Mouse (Mus musculus) gastrocnemius, adult 8-10 months (tissue): Measurements from ENCODE around the gene Mvd. TPM values are rescaled to one million over a fixed set of nuclear protein-coding genes. Genes with fewer than 3 reads are reported as not detected.

Source experiments
- DNase-seq, 2 experiments: peaks; one replicate each; pipeline ENCODE4 v3.0.0; 2022; ENCODE audit warnings: low spot score in 2 of 2
- total RNA-seq, 4 experiments: library from RNA; stranded (reverse); gene quantifications; 2 replicates each; pipeline ENCODE4 v1.2.4; 2022

Mvd gene
- total RNA-seq, 4 experiments from 2014 or later, result 3.4 to 5.5 (median 4.8) TPM

DNA sequence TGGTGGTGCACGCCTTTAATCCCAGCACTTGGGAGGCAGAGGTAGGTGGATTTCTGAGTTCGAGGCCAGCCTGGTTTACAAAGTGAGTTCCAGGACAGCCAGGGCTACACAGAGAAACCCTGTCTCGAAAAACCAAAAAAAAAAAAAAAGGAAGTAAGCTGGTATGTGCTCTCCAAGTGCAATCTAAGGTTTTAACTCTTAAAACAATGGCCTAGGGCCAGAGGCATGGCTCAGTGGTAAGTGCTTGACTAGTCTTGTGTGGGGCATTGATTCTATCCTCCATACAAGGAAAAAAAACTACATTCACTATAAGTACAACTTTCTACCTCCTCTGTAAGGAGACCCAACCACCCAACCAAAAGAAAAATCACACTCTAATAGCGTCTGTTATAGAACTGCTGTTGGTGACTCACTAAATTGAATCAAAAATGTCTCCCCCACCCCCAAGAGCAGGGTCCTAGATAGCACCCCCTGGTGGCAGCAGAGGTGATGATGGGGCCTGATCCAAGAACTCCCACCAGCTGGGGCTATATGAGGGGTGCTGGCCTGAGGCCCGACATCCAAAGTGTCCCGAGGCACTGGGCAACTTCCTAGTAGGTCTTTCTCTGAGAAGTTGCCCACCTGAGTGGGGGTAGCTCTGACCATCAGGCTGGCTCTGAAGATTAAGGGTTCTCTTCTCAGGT is 16.1 kb upstream of the Mvd start:
- no peak for DNase-seq

DNA sequence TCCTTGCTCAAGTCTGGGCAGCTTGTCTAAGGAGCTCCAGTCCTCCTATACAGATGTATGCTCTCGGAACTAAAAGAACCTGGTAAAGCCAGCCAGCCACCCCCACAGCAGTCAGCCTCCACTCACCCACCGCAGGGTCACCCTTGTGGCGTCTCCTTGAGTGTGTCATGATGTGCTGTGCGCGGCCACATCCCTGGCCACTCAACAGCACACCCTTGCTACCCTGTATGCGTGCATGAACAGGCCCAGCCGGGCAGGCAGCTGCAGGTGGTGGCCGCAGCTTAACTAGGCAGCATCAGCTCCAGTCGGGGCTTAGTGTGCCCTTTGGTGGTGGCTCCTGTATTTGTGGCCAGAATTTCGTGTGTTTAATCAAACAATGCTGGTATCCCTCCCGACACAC is 13.9 kb upstream of the Mvd start:
- no peak for DNase-seq

DNA sequence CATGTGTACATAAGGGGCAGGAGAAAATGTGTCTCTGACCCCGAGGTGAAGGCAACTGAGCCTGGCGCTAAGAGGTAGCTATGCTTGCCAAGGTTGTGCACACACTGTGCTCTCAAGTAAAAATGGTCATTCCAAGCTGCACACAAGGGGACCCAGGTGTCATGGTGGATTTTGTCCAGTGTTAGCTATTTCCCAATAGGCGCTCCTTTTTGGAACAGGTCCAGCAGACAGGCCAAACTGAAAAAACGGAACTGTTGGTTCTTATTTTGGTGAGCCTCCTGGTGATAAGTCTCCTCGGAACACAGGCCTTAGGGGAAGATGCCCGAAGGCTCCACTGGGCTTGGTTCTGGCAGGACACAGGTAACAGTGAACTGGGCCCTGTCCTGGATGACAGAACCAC is 11.2 kb upstream of the Mvd start:
- no peak for DNase-seq

DNA sequence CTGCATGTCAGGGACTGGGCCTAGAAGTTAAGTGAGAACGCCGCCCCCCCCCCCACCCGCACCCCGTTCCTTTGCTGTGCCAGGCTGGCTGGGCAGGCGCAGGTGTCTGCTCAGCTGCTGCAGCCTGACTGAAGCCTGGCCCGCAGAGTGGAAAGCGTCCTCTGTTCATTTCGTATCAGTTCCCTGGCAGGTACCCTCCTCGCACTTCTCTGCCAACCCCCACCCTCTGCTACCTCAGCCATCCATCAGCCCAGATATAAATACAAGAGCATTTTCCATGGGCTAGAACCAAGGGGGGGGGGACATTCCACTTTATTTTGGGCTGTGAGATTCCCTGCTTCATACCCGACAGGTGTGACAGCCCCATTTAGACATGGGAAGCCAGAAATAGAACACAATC is 8.9 kb upstream of the Mvd start:
- DNase-seq, result peak in 1 of 2 experiments; percentile 79

DNA sequence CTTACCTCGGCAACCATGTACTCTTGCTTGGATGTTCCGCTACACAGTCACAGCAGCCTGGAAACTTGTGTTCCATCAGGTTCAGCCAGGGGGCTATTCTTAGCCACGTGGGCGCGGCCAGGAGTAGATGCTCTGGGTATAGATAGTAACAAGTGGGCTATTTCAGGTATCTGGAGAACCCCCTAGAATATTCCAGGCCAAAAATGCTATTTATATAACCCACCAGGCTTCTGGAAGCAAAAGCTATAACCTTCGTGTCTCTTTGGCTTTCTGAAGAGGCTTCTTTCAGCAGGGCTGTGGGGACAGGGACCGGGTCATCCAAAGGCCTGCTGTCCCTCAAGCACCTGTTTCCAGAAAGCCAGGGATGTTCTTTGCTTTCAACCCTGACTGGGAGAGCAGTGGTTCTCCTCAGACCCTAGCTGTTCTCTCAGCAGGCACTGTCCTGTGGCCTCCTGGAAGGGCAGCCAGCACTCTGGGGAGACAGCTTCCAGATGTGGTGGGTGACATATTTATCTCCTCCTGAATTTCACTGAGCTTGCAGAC is 8.0 kb upstream of the Mvd start:
- DNase-seq, result peak; percentile 61 to 80

DNA sequence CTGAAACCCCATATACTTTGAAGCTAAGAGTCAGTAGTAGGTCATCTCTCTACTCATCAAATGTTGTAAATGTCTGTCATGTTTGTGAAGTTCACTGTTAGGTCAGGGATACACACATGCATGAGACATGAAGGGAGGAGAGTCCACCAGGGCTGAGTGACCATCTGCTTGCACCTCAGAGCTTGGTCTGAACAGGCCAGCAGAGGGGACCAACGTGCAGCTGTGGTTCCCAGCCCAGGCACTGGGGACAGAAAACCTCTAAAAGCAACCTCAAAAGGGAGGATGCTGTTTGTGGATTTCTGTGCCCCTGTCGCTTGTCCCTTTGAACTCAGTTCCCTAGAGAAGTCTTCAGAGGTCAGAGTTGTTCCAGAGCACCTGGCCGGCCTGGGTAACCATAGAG is 2.0 kb upstream of the Mvd start:
- DNase-seq, result no peak

DNA sequence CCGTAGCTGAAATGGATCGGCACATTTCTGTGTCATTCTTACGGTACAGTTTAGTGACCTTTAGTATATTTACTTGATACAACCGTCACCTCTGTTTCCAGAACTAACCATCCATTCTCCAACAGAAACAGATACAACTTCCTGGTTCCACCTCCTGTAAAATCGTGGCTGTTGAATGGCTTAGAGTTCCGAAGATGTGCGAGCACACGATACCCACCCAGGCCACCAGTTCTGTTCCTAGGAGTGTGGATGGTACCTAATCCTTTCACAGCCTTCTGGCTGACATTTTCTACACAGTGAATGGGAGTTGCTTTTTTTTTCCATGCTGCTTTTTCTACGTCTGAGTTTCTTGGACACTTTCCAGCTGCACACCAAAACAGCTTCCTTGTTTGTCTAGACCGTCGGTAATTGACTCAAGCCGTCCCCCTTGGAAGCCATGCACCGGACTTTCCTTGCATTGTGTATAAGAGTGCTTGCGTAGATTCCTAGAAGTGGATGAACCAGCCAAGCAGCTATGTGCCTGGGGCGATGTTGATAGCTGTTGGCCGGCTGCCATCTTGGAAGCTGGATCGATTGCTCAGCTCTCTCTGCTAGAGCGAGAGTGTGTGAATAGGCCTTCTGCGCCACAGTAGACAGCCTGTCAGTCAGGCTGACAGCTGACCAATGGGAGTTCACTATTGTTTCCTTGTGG is 981 bp upstream of the Mvd start:
- peak; percentile 71 to 80 for DNase-seq

DNA sequence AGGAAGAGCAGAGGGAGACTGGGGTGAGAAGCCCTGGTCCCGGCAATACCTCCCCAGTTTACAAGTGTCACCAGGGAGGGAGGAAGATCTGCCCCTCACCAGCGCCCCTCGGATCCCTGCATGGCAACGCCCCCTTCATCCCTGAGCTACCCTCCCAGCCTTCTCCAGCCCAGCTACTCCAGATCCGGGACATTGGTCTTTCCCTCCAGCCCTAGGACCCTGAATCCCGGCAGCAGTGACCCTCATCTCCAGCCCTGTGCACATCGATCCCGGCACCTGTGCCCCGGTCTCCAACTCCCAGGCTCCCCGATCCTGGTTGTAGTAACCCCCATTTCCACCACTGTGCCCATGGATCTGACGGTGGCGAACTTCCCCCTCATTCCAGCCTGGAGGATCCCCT is 441 bp downstream of the Mvd start:
- DNase-seq, result no peak

DNA sequence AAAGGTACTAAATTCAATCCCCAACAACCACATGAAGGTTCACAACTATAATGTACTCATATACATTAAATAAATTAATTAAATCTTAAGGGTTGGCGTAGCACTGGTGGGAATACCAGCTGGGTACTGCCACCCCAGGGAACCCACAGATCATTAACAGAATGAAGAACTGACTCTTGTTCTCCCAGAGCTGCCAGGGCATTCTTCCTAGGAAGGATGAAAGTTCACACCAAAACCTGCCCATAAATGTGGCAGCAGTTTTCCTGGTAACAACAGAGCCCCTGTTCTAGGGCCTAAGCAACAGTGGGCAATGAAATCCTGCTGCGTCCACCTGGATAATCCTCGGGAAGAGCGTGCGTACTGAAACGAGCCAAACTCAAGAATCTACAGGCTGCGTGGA is 866 bp downstream of the Mvd start:
- no peak for DNase-seq

DNA sequence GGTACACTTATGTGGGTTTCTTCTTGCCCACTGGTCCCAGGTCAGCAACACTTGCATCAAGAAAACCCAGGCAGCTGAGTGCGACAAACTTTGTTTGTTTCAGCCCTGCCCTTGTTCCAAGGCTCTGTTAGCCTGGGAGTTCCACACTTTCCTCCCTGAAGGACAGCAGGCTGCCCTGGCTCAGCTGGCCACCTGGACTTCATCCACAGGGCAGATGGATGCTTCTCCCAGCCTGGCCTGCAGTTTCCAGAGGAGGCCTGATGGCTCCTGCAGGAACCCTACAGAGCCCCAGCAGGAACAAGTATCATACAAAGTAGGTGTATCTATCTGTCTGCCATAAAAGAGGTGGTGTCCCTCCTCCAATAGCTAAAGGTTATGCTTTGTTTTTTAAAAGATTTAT is 1.9 kb downstream of the Mvd start:
- no peak for DNase-seq

DNA sequence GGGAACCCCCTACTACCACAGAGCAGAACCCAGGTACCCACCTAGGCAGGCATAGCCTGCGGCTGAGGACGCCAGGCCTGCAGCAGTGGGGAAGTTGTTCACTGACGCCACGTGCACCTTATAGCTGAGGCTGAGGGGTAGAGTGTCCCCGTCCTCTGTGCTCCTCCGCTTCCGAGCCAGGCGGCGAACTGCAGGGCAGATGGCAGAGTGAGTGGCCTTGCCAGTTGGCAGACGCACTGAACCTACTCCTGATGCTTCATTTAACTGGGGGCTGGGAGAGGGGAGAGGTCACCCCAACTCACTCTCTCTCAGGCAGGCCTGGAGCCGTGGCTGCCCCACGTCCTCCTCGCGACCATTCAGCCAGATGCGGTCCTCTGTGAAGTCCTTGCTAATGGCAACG is 3.9 kb downstream of the Mvd start:
- DNase-seq, result no peak

DNA sequence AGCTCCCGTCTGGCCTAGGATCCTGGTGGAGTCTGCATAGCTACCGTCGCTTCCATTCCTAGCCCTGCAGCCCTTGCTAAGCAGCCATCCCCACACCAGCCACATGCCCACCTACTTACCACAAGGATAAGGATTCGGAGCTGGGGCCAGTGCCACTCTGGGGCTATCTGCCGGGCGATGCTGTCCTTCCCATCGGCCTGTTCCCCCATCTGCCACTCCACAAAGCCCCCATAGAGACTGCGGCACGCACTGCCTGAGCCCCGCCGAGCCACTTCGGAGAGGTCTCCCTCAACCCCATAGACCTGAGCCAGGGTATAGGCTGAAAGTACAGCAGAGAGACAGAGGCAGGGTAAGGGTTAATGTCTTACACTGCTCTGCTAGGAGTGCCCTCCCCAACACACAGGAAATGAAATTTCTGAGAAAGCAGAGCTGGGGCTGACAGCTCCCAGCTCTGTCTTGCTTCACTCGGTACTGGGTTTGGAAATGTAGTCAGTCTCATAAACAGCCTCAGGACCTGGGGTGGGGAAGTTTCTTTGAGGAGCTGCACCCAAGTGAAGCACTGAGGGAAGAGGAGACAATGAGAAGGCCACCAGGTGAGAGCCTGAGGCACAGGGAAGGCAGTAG is 5.4 kb downstream of the Mvd start:
- DNase-seq, result no peak

DNA sequence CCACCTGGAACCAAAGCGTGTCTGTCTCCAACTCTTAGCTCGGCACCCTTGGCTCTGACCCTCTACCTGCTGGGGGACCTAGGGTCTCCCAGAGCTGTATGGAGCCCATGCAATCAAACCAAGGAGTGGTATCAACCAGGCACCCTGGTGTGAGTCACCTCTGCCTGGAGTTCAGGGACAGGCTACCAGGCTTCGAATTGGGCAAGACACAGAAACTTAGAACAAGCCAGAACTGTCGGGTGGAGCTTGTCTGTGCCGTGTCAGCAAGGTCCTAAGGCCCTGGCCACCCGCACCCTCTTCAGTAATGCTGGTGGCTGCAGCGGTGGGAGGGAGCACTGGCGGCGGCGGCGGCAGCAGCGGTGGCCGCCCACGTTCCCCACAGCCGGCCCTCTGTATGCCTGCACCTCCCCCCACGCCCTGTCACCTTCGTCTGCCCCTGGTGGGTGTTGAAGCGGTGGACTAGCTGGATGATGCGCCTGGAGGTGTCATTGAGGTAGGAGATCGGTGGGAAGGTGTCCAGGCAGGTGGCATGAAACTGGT is 6.6 kb downstream of the Mvd start:
- DNase-seq, result no peak

DNA sequence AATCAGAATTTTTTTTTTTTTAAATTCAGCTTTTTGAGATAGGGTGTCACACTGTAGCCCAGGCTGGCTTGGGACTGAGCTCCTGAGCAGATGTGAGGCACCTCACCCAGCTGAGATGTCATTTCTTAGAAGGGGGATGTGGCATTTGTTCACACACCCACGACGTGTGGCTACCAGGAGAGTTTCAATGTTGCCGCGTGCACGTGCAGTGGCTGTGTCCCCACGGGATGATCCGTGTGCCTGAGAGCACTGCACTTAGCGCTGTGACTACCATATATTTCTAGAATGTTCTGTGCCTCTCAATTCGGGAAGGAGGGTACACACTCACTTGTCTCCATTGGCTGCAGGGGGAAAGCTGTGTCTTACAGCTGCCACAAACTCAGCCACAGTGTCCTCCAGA is 7.1 kb downstream of the Mvd start:
- DNase-seq, result no peak

DNA sequence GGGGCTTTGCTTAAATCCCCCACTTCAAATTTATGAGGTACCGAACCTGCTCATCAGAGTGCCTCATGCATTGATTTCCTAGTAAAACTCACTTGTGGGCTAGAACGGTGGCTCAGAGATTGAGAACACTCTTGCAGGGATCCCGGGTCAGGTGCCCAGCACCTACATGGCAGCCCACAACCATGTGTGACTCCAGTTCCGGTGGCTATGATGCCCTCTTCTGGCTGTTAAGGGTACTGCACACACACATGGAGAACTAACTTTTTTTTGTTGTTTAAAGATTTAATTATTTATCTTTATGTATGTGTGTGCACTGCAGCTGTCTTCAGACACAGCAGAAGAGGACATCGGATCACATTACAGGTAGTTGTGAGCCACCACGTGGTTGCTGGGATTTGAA is 7.8 kb downstream of the Mvd start:
- DNase-seq, result no peak

DNA sequence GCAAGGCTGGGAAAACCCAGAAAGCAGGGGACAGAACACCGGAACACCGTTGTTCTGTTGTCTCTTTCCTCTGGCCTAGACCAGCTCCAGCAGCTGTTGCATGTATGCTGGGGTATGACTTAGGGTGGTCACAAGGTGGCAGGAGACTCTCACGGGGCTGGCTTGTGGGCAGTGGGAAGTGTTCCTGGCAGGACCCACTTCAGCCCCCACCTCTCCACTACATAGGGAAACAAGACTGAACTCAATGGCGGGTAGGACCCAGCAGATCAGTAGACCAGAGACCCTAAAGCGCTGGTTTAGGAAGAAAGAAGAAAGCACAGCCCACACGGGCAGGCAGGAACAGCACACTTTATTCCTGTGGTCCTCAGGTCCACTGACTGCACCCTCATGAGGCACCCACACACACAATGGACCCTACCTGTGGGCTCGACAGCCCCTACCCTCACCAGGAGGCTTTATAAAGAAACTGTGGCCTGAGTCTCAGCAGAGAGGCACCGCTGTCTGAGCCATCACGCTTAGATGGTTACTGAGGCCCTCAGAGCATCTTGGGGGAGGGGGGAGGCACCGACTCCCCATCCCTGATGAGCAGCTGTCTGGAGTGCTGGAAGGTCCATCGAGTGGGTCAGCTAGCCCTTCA is 9.8 kb downstream of the Mvd start:
- DNase-seq, result no peak

DNA sequence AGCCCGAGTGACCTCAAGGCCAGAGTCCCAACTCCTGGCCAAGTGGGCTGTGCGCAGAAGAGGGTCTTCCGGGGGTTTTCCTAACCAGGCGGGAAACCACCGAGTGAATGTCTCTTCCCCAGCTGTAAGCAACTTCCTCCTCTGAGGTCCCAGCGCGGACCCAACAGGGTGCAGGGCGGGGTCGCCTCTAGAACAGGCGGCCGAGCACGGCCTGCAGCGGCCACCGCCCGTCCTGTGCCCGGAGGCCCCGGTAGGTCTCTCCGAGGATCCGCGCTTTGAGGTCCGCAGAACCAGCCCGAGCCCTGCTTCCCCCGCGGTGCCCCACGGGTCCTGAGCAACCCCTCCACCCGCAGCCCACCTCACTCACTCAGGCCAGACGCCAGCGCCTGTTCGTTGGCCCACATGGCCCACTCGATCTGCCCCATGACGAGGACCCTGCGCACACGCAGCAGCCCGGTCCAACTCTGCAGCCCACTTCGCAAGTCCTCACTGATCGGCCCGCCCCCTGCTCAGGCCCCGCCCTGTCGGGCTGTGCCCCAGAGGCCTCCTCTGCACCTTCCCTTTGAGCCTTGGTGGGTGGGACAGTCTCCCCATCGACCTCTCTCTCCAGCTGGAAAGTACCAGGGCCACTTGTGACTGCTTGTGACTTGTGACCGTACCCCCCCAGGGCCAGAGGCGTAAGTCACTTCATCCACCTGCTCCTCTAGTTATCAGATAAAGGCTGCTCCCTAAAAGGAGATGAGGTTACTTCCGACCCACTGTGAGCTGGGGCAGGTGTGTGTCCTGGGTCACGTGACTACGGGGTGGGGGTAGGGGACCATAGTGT is 10.6 kb downstream of the Mvd start, which contains the start of gene Cyba:
Gene Cyba (minus strand): TSS at position 488 of the 826 bp plus-strand sequence.
- DNase-seq, result peak; percentile 54 to 62

DNA sequence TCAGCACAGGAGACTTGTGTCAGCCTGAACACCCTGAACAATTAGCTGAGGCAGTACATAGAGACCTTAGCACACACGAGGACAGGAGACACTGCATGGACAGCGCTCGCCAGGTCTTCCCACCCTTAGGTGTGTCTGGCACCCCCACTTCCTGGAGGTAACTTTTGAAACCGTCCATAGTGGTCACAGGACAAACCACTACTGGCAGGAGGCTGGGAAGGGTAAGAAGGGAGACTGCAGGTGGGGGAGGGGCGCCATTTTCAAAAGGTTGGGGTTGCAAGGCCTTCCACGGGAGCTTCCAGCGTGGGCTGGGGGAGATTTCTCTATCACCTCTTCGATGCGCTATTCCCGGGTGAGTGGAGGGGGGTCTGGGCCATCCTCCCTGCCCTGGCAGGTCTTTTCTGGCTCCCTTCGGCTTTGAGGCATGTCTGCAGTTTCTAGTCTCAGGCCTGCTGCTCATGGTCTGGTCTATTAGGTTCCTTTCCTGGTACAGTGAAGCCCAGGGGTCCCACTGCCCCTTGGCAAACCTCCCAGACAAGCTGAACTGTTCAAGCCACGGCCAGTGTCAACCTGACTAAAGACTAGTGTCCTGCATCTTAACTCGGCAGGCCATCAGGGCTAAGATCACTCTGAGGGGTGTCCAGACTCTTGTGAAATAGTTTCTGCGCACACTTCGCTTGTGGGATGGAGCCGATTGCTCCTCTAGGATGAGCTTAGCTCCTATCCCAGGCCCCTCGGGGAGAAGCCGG is 11.4 kb downstream of the Mvd start:
- DNase-seq, result no peak

DNA sequence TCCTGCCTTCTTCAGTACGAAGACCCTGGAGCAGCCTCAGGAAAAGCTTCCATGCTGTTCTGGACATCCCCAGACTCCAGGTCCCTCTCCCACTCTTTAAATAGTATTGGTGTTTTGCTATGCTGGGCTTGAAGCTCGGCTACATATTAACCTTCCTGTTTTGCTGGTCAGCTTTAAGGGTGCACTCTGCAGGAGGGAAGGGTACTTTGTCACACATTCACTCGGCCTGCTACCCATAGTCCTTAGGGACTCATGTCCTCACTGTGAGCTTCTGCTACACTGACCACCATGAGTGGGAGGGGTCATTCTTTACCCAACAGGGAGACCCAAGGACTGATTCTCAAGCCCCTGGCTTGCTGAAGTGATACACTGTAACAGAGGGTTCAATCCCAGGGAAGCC is 12.6 kb downstream of the Mvd start:
- DNase-seq, result no peak

DNA sequence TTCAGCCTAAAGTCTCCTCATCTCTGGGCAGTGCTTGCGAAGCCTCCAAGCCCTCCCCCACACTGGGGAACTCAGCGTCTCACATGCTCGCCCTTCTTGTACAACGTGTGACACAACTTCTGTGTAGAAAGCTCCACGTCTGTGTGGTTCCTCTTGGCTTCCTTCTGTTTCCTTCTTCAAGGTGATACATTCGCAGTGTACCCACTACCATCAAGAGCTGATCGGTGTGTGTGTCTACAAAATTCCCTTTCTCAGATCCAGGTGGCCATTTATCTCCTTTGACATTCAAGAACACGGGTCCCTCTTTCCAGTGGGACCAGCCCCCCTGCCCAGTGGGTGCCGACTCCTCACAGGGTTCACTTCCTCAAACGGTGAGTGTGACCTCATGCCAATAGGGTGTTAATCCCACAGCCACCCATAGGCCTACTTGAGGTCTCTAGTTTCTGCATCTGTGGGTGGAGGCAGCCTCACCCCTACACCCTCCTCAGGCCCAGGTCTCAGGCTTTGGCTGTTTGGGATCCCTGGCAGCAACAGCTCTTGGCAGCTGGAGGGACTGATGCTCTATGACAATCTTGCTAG is 13.1 kb downstream of the Mvd start:
- no peak for DNase-seq
